Mouse (Mus musculus) megakaryocyte, embryonic 14.5 days (primary cell): Measurements from ENCODE around the gene Sfxn4.

Source experiments
- FLI1 ChIP-seq: IDR thresholded peaks from 2 replicates; pipeline ENCODE4 v1.6.1; 2012; ENCODE audit warnings: low read length, inconsistent platforms, mixed read lengths
- GATA1 ChIP-seq: IDR thresholded peaks from 3 replicates; pipeline ENCODE4 v1.6.1; 2012; ENCODE audit warnings: mixed read lengths, low read length, inconsistent platforms, borderline replicate concordance

GRCm38 (mm10) chr19:60887637-60888036 lies 26.4 kb upstream of the Sfxn4 start:
- TF ChIP-seq GATA1 (no peak), FLI1 (no peak)
